Mouse (Mus musculus): ENCODE data around the gene Lpxn. TPM values are rescaled to one million over a fixed set of nuclear protein-coding genes. Genes with fewer than 3 reads are reported as not detected.

Gene Lpxn
- 0.18 TPM for polyA plus RNA-seq (2012; fragmentation: generic; extraction: Trizol)

DNA sequence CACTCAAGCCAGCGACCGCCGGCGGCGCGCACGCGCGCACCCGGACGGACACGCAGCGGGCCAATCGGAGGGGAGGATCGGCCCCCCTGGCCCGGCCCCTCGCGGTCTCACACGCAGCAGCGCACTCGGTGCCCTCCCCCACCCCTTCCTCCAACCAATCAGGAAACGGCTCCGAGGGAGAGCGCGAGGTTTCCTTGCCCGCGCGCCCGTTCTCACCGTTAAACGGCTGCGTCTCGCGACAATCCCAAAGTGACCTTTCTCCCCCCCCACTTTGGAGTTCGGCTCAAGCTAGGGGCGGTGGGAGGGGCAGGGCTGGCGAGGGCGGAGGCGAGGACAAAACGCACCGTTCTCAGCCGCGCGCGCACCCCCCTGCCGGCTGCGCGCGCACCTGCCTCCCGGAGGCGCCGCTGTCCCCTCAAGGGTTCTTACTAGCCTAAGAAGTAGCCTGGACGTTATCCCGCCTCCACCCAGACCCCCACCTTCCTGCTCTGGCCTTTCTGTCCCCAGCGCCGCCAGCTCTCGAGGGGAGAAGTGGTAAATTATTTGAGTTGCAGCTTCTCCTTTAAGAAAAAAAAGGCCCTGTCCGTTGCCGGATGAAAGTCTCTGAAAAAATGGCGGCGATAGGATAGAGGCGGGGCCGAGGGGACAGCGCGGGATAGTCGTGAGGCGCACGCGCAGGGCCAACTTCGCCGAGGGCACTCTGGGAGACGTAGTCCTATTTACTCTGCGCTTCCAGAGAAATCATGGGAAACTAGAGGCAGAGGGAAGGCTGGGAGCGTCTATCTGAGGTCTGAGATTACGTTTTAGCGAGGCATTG is at the start of gene Lpxn, which contains the start of gene Zfp91:
Gene Lpxn, plus strand, starts transcription at position 683 of the 817 bp plus-strand sequence.
Gene Zfp91, minus strand, starts transcription at position 616 of the 817 bp plus-strand sequence.
- H3K79me2 ChIP-seq (ENCODE audit: control insufficient read depth, insufficient read depth) = peaks cover 38% of the 10 kb centered on the region
- TF ChIP-seq MAX (IDR thresholded peaks at IDR 0.05; ENCODE audit: low read depth) (no peak), MYOG (IDR thresholded peaks at IDR 0.05; ENCODE audit: control insufficient read depth in 1 of 3, insufficient read depth in 1 of 3, insufficient read length in 2 of 3, low read depth in 2 of 3) (no peak), USF1 (IDR thresholded peaks at IDR 0.05; ENCODE audit: low read depth) (no peak), TCF3 (IDR thresholded peaks at IDR 0.05; ENCODE audit: insufficient read length, low read depth) (no peak), MYOD1 (IDR thresholded peaks at IDR 0.05; ENCODE audit: control insufficient read depth in 1 of 3, insufficient read length in 2 of 3, low read depth in 2 of 3) (no peak), REST (IDR thresholded peaks at IDR 0.05; ENCODE audit: insufficient read depth, insufficient read length) (no peak), POLR2A (IDR thresholded peaks at IDR 0.05; ENCODE audit: insufficient read length, low read depth) (no peak), POLR2AphosphoS2 (IDR thresholded peaks at IDR 0.05; ENCODE audit: insufficient read length, low read depth) (peak; percentile 3), TCF12 (IDR thresholded peaks at IDR 0.05; ENCODE audit: insufficient read depth, poor library complexity, severe bottlenecking) (no peak), CEBPB (IDR thresholded peaks at IDR 0.05; ENCODE audit: insufficient read depth, poor library complexity, severe bottlenecking) (no peak), SRF (IDR thresholded peaks at IDR 0.05; ENCODE audit: control insufficient read depth, insufficient read length, low read depth) (no peak), E2F4 (IDR thresholded peaks at IDR 0.05; ENCODE audit: insufficient read depth) (peak; percentile 66)
- no peaks in the 10 kb centered on the region for H3K27me3 ChIP-seq (ENCODE audit: control insufficient read depth, insufficient read depth, insufficient read length)
- H3ac ChIP-seq (ENCODE audit: control insufficient read depth, insufficient read length) = peak within 1 kb of the TSS; percentile 84
- peak within 1 kb of the TSS; percentile 98 for H3K4me2 ChIP-seq (ENCODE audit: low read depth)
- no peaks in the 10 kb centered on the region for H3K36me3 ChIP-seq (ENCODE audit: control insufficient read depth, insufficient read depth)
- peak within 1 kb of the TSS; percentile 63 for H3K4me3 ChIP-seq

DNA sequence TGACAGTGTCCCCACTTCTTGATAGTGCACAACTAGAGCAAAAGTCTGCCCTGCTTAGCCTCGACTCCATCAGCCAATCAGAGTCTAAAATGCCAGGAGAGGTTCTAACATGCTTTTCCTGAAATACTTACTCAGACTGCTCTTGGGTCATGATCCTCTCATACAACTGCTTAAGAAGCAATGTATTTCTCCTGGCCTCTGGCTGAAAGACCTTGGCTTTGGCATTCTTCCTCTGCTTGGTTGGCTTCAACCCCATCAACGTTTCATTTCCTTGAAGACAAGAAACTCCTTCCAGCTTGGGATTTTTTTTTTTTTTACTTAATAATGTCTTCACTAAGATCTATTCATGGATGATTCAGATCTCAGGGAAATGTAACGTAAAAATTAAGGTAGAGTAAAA is 39.7 kb upstream of the Lpxn start:
- no peak overlapping the region for H3K4me2 ChIP-seq (ENCODE audit: low read depth)
- TF ChIP-seq CEBPB (IDR thresholded peaks at IDR 0.05; ENCODE audit: insufficient read depth, poor library complexity, severe bottlenecking) = no peak
- TF ChIP-seq MYOD1 (IDR thresholded peaks at IDR 0.05; ENCODE audit: control insufficient read depth in 1 of 3, insufficient read length in 2 of 3, low read depth in 2 of 3) = no peak
- no peak for TF ChIP-seq TCF12 (IDR thresholded peaks at IDR 0.05; ENCODE audit: insufficient read depth, poor library complexity, severe bottlenecking)
- no peak for TF ChIP-seq MYOG (IDR thresholded peaks at IDR 0.05; ENCODE audit: control insufficient read depth in 1 of 3, insufficient read depth in 1 of 3, insufficient read length in 2 of 3, low read depth in 2 of 3)
- TF ChIP-seq POLR2AphosphoS2 (IDR thresholded peaks at IDR 0.05; ENCODE audit: insufficient read length, low read depth) = no peak
- no peak for TF ChIP-seq MAX (IDR thresholded peaks at IDR 0.05; ENCODE audit: low read depth)
- TF ChIP-seq E2F4 (IDR thresholded peaks at IDR 0.05; ENCODE audit: insufficient read depth) = no peak
- TF ChIP-seq REST (IDR thresholded peaks at IDR 0.05; ENCODE audit: insufficient read depth, insufficient read length) = no peak
- no peak for TF ChIP-seq USF1 (IDR thresholded peaks at IDR 0.05; ENCODE audit: low read depth)
- TF ChIP-seq SRF (IDR thresholded peaks at IDR 0.05; ENCODE audit: control insufficient read depth, insufficient read length, low read depth) = no peak
- no peak for TF ChIP-seq POLR2A (IDR thresholded peaks at IDR 0.05; ENCODE audit: insufficient read length, low read depth)
- no peak for TF ChIP-seq TCF3 (IDR thresholded peaks at IDR 0.05; ENCODE audit: insufficient read length, low read depth)

DNA sequence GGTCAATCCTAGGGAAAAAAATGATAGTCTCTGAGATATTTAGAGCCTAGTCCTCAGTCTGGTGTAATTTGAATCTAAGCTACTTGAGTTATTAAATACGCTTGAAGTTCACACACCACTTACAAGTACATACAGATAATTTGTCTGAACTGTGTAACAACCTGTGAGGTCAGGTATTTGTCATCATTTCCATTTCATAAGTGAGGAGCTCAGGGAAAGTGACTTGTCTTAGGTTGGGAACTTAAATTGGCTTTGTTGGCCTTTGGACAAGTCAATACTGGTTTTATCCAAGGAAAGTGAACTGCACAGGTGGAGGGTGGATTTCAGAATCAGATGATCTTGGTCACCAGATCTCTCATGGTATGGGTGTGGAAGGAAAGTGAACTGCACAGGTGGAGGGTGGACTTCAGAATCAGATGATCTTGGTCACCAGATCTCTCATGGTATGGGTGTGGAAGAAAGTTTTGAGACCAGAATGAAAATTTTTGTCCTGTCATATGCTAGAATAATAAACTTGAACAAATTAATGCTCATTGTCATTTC is 37.0 kb upstream of the Lpxn start:
- TF ChIP-seq POLR2A (IDR thresholded peaks at IDR 0.05; ENCODE audit: insufficient read length, low read depth) (no peak), TCF3 (IDR thresholded peaks at IDR 0.05; ENCODE audit: insufficient read length, low read depth) (no peak), MAX (IDR thresholded peaks at IDR 0.05; ENCODE audit: low read depth) (no peak), CEBPB (IDR thresholded peaks at IDR 0.05; ENCODE audit: insufficient read depth, poor library complexity, severe bottlenecking) (no peak), POLR2AphosphoS2 (IDR thresholded peaks at IDR 0.05; ENCODE audit: insufficient read length, low read depth) (no peak), MYOG (IDR thresholded peaks at IDR 0.05; ENCODE audit: control insufficient read depth in 1 of 3, insufficient read depth in 1 of 3, insufficient read length in 2 of 3, low read depth in 2 of 3) (no peak), E2F4 (IDR thresholded peaks at IDR 0.05; ENCODE audit: insufficient read depth) (no peak), SRF (IDR thresholded peaks at IDR 0.05; ENCODE audit: control insufficient read depth, insufficient read length, low read depth) (no peak), USF1 (IDR thresholded peaks at IDR 0.05; ENCODE audit: low read depth) (no peak), REST (IDR thresholded peaks at IDR 0.05; ENCODE audit: insufficient read depth, insufficient read length) (no peak), TCF12 (IDR thresholded peaks at IDR 0.05; ENCODE audit: insufficient read depth, poor library complexity, severe bottlenecking) (no peak), MYOD1 (IDR thresholded peaks at IDR 0.05; ENCODE audit: control insufficient read depth in 1 of 3, insufficient read length in 2 of 3, low read depth in 2 of 3) (no peak)
- Histone ChIP-seq H3ac (ENCODE audit: control insufficient read depth, insufficient read length) (no peak overlapping the region), H3K27me3 (ENCODE audit: control insufficient read depth, insufficient read depth, insufficient read length) (no peaks in the 10 kb centered on the region), H3K79me2 (ENCODE audit: control insufficient read depth, insufficient read depth) (no peaks in the 10 kb centered on the region), H3K4me2 (ENCODE audit: low read depth) (no peak overlapping the region), H3K4me3 (no peak overlapping the region), H3K36me3 (ENCODE audit: control insufficient read depth, insufficient read depth) (peaks cover 12% of the 10 kb centered on the region)

More for the DNA sequence above, 39.7 kb upstream of the Lpxn start:
- H3ac ChIP-seq (ENCODE audit: control insufficient read depth, insufficient read length) = no peak overlapping the region
- H3K79me2 ChIP-seq (ENCODE audit: control insufficient read depth, insufficient read depth) = no peaks in the 10 kb centered on the region
- no peaks in the 10 kb centered on the region for H3K36me3 ChIP-seq (ENCODE audit: control insufficient read depth, insufficient read depth)
- no peaks in the 10 kb centered on the region for H3K27me3 ChIP-seq (ENCODE audit: control insufficient read depth, insufficient read depth, insufficient read length)
- no peak overlapping the region for H3K4me3 ChIP-seq

DNA sequence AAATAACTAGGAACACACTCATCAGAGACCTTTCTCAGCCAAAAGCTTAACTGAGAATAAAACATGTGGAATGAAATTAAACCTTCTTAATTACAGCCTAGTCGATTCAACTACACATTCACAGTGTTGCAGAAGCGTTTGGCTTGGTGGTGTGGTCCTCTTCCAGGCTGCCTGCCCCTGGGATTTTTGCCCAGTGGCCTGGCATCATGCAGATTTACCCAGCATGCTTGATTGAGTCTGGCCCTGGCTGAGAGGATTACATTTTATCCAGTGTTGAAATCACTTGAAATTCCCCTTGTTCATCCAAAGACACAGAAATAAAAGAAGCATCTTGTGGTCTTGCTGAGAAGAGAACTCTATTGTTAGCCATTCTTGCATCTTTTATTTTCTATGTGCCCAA is 36.3 kb upstream of the Lpxn start:
- Histone ChIP-seq H3K4me3 (no peak overlapping the region), H3K27me3 (ENCODE audit: control insufficient read depth, insufficient read depth, insufficient read length) (no peaks in the 10 kb centered on the region), H3ac (ENCODE audit: control insufficient read depth, insufficient read length) (no peak overlapping the region), H3K79me2 (ENCODE audit: control insufficient read depth, insufficient read depth) (no peaks in the 10 kb centered on the region), H3K4me2 (ENCODE audit: low read depth) (no peak overlapping the region), H3K36me3 (ENCODE audit: control insufficient read depth, insufficient read depth) (peaks cover 16% of the 10 kb centered on the region)
- TF ChIP-seq POLR2AphosphoS2 (IDR thresholded peaks at IDR 0.05; ENCODE audit: insufficient read length, low read depth) (no peak), USF1 (IDR thresholded peaks at IDR 0.05; ENCODE audit: low read depth) (no peak), SRF (IDR thresholded peaks at IDR 0.05; ENCODE audit: control insufficient read depth, insufficient read length, low read depth) (no peak), CEBPB (IDR thresholded peaks at IDR 0.05; ENCODE audit: insufficient read depth, poor library complexity, severe bottlenecking) (peak; percentile 44; the same call in 1 of the 2 replicates)
